Mouse (Mus musculus) stomach, embryonic 15.5 days (tissue): ENCODE measurements at regions not wholly inside any gene's neighbourhood (a gene's known extent, or its start where the extent isn't known, plus 50 kb on each side); places are given as distances from the start of the nearest gene placed in this dataset.
"Not testable (repeated sequence)": the region's sequence is repeated elsewhere in the genome, so short reads cannot be mapped to it uniquely, and the experiment has no call there.

Source experiments
- ATAC-seq: fragments of 200-750 bp; cut with Nextera tagmentation; 2 replicates; pipeline ENCODE4 v1.8.0; 2017; ENCODE audit warnings: low read depth, moderate number of reproducible peaks, moderate TSS enrichment; ENCODE audit not compliant: insufficient read depth, low FRiP score
- H3K27ac ChIP-seq: fragments of 300-500 bp; sonication (generic); 2 replicates; pipeline ENCODE4 v1.5.1; 2015; ENCODE audit warnings: mild to moderate bottlenecking, inconsistent platforms
- H3K27me3 ChIP-seq: fragments of 300-500 bp; sonication (generic); replicated peaks from 2 replicates; pipeline ENCODE4 v1.6.1; 2015; ENCODE audit warnings: inconsistent platforms
- H3K36me3 ChIP-seq: fragments of 300-500 bp; sonication (generic); 2 replicates; pipeline ENCODE4 v1.6.1; 2015; ENCODE audit warnings: inconsistent platforms
- H3K4me1 ChIP-seq: fragments of 300-500 bp; sonication (generic); 2 replicates; pipeline ENCODE4 v1.6.1; 2015; ENCODE audit warnings: inconsistent platforms
- H3K4me2 ChIP-seq: fragments of 300-500 bp; sonication (generic); 2 replicates; pipeline ENCODE4 v1.6.1; 2015; ENCODE audit warnings: mild to moderate bottlenecking, inconsistent platforms
- H3K4me3 ChIP-seq: fragments of 300-500 bp; sonication (generic); replicated peaks from 2 replicates; pipeline ENCODE4 v1.5.1; 2015; ENCODE audit warnings: inconsistent platforms
- H3K9ac ChIP-seq: fragments of 300-500 bp; sonication (generic); 2 replicates; pipeline ENCODE4 v1.6.1; 2015; ENCODE audit warnings: inconsistent platforms
- H3K9me3 ChIP-seq: fragments of 300-500 bp; sonication (generic); 2 replicates; pipeline ENCODE4 v1.6.1; 2016; ENCODE audit warnings: inconsistent platforms
- WGBS: fragments of 180-500 bp; shearing (Covaris S2); methylation state at CpG from one replicate; pipeline ENCODE4 v1.1.7; 2015; 5-methylcytosine and 5-hydroxymethylcytosine counted together

- H3K36me3 ChIP-seq, result no peaks in the 10 kb centered on the region
- no peaks in the 10 kb centered on the region for H3K9me3 ChIP-seq
- H3K9ac ChIP-seq, result no peak overlapping the region
- H3K4me2 ChIP-seq, result no peak overlapping the region
- no peak overlapping the region for H3K4me3 ChIP-seq
- no peak overlapping the region for H3K27ac ChIP-seq
- no peaks in the 10 kb centered on the region for H3K4me1 ChIP-seq
- 50% methylated on average over 8 of the region's 8 CpGs for WGBS
- ATAC-seq, result no peak
- H3K27me3 ChIP-seq, result no peaks in the 10 kb centered on the region
Measured at GRCm38 (mm10) chr10:46071220-46071619, 493.6 kb downstream of the Hace1 start.

DNA sequence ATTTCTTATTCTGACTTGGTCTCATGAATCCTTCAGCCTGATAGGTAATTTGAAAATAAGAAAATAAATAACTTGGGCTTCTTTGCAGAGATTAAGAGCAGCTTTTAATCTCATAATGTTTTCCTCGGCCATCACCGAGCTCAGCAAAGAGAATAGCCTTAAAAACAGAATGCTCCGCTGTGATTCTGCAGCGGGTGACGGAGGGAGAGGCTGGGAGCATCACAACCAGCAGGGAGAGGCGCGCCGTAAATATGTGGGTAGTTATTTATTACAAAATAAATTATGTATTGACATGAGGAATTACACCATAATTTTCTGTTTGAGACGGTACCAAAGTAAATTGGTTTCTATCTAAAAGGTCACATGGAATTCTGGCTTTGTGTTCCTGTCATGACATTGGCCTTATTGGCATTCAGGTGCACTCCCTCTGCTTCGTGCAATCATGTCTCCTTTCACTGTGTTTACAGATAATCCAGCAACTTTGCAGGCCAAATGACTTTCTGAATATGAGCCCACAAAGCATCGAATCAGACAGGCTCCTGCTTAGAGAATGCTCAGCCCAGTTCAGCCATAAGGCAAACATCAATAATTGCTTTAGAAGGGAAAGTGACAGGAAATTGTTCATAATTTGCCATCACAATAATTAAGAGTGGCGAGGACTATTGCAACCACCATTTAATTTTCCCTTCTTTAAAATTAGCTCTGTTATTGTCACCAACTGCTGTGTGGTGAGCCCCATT lies 494.4 kb downstream of the Hace1 start:
- Histone ChIP-seq H3K4me2 (no peak overlapping the region), H3K27ac (no peak overlapping the region), H3K4me3 (no peak overlapping the region), H3K36me3 (no peaks in the 10 kb centered on the region), H3K4me1 (no peaks in the 10 kb centered on the region), H3K27me3 (no peaks in the 10 kb centered on the region), H3K9me3 (no peaks in the 10 kb centered on the region), H3K9ac (no peak overlapping the region)
- 69% methylated on average over 12 of the region's 12 CpGs for WGBS
- no peak for ATAC-seq

DNA sequence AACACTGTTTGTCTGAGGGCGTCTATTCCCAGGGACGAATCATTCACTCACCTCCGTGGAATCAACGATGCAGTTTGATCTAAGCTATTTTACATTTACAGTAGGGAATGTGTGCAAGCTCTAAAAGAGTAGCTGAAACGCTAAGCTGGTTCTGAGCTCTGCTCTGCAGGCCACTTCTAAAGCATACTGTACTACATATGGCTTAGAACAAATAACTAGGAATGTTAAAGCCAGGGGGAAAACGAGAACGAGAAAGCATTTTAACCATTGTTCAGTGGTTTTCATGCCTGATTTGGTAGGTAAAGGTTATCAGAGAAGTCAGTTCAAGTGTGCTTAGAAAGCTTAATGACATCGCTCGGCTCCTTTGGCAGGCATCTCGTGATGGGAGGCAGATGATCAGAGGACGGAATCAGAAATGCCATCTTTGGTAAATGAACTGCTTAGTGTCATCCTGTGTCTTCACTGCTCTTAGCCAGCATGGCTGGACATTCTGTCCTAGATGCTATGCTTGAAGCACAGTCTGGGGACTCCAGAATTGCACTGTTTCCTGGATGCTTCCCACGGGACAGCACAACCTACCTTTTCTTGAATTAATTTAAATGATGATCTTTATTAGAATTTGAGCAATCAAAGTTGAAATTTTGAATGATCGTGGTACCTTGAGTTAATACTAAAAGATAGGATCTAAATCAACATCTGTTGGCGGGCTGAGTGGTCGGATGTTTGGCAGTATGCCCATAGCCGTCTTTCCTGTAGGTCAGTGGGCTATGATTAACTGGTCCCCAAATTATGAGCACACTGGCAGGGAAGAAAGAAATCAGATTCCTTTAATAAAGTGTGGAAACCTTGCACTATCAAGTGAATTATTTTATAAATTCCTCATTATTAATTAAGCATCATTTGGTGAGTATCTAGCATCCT lies 495.2 kb downstream of the Hace1 start:
- H3K9ac ChIP-seq, result no peak overlapping the region
- H3K4me3 ChIP-seq, result no peak overlapping the region
- no peak overlapping the region for H3K4me2 ChIP-seq
- no peaks in the 10 kb centered on the region for H3K36me3 ChIP-seq
- WGBS, result 63% methylated on average over 16 of the region's 16 CpGs
- no peak for ATAC-seq
- H3K9me3 ChIP-seq, result no peaks in the 10 kb centered on the region
- no peak overlapping the region for H3K27ac ChIP-seq
- no peaks in the 10 kb centered on the region for H3K4me1 ChIP-seq
- H3K27me3 ChIP-seq, result no peaks in the 10 kb centered on the region

GRCm38 (mm10) chr10:46087766-46088165 lies 510.1 kb downstream of the Hace1 start:
- Histone ChIP-seq H3K27ac (no peak overlapping the region), H3K9ac (no peak overlapping the region), H3K4me2 (no peak overlapping the region), H3K4me3 (no peak overlapping the region), H3K27me3 (no peaks in the 10 kb centered on the region), H3K36me3 (no peaks in the 10 kb centered on the region), H3K9me3 (no peaks in the 10 kb centered on the region), H3K4me1 (no peaks in the 10 kb centered on the region)
- WGBS, result 23% methylated on average over 4 of the region's 4 CpGs
- no peak for ATAC-seq

DNA sequence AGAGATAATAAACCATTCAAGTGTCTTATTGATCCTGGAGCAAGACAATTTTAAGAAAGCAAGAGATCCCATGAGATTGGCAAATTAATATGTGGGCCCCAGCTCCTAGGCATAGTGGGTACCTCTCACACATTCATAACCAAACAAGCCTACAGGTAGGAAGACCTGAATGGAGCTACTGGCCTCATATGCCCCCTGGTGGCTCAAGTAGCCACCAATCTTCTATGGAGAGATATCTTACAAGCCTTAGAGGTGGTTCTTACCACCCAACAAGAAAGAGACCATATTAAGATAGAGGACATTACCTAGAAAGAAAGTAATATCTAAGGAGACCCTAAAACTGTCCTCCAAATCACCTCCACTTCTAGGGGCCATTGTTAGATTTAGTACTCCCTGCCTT lies 523.2 kb downstream of the Hace1 start:
- Histone ChIP-seq H3K9ac (no peak overlapping the region), H3K36me3 (no peaks in the 10 kb centered on the region), H3K4me2 (no peak overlapping the region), H3K4me1 (no peaks in the 10 kb centered on the region), H3K4me3 (no peak overlapping the region), H3K27me3 (no peaks in the 10 kb centered on the region), H3K27ac (no peak overlapping the region), H3K9me3 (no peaks in the 10 kb centered on the region)
- no peak for ATAC-seq

DNA sequence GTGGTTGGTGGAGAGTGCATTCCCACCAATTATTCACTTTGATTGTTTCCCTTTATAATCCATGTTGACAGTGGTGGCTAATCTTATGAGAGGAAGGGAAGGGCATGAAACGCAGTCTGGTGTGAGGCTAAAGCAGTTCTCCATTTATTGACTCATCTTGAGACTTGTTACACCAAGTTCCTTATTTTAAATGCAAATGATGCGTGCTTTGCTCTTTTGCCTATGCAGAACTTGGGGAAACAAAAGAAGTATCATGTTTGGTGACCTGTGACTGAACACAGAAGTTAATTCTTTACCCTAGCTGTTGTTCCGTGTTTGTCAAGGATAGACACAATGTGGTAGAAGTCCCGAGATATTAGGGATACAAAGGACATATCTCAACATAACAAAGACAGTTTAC lies 531.2 kb downstream of the Hace1 start:
- H3K4me1 ChIP-seq, result no peaks in the 10 kb centered on the region
- no peak for ATAC-seq
- H3K4me3 ChIP-seq, result no peak overlapping the region
- no peak overlapping the region for H3K9ac ChIP-seq
- H3K36me3 ChIP-seq, result no peaks in the 10 kb centered on the region
- H3K27me3 ChIP-seq, result no peaks in the 10 kb centered on the region
- no peak overlapping the region for H3K27ac ChIP-seq
- 74% methylated on average over 4 of the region's 4 CpGs for WGBS
- no peak overlapping the region for H3K4me2 ChIP-seq
- H3K9me3 ChIP-seq, result no peaks in the 10 kb centered on the region

- no peaks in the 10 kb centered on the region for H3K36me3 ChIP-seq
- H3K9ac ChIP-seq, result no peak overlapping the region
- ATAC-seq, result no peak
- WGBS, result 82% methylated on average over 5 of the region's 5 CpGs
- H3K27ac ChIP-seq, result no peak overlapping the region
- H3K9me3 ChIP-seq, result no peaks in the 10 kb centered on the region
- no peak overlapping the region for H3K4me3 ChIP-seq
- H3K27me3 ChIP-seq, result no peaks in the 10 kb centered on the region
- no peaks in the 10 kb centered on the region for H3K4me1 ChIP-seq
- H3K4me2 ChIP-seq, result no peak overlapping the region
Measured at GRCm38 (mm10) chr10:46114631-46115130, 537.1 kb downstream of the Hace1 start.

GRCm38 (mm10) chr10:46122409-46122808 lies 544.8 kb downstream of the Hace1 start:
- ATAC-seq, H3K27ac ChIP-seq, H3K27me3 ChIP-seq, H3K9me3 ChIP-seq, H3K9ac ChIP-seq, H3K4me3 ChIP-seq, H3K36me3 ChIP-seq, H3K4me2 ChIP-seq, H3K4me1 ChIP-seq: not testable (repeated sequence)
- 93% methylated on average over 2 of the region's 2 CpGs for WGBS

- H3K4me2 ChIP-seq, result no peak overlapping the region
- no peaks in the 10 kb centered on the region for H3K4me1 ChIP-seq
- no peaks in the 10 kb centered on the region for H3K27me3 ChIP-seq
- H3K9me3 ChIP-seq, result no peaks in the 10 kb centered on the region
- H3K4me3 ChIP-seq, result no peak overlapping the region
- H3K9ac ChIP-seq, result no peak overlapping the region
- no peak for ATAC-seq
- no peak overlapping the region for H3K27ac ChIP-seq
- no peaks in the 10 kb centered on the region for H3K36me3 ChIP-seq
Measured at GRCm38 (mm10) chr10:46123795-46124194, 546.2 kb downstream of the Hace1 start.

- no peak for ATAC-seq
- Histone ChIP-seq H3K27me3 (no peaks in the 10 kb centered on the region), H3K4me3 (no peak overlapping the region), H3K4me1 (no peaks in the 10 kb centered on the region), H3K36me3 (no peaks in the 10 kb centered on the region), H3K27ac (no peak overlapping the region), H3K4me2 (no peak overlapping the region), H3K9me3 (no peaks in the 10 kb centered on the region), H3K9ac (no peak overlapping the region)
- WGBS, result 75% methylated on average over 2 of the region's 2 CpGs
Measured at GRCm38 (mm10) chr10:46135120-46135748, 557.6 kb downstream of the Hace1 start.

DNA sequence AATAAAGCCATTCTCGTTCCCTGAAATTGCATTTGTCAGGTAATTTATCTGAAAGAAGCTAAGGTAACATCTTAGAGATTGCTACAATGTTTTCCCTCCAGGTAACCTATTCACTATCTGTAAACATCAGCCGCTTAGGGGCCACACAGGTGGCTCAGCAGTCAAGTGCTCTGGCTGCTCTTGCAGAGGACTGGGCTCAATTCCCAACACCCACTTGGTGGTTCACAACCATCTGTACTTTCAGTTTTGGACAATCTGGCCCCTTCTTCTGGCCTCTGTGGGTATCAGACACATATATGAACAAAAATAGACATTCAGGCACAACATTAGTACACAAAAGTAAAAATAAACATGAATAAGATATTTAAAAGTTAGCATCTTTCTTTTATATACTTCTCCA lies 596.4 kb downstream of the Hace1 start:
- no peak for ATAC-seq
- H3K9me3 ChIP-seq, result no peaks in the 10 kb centered on the region
- no peak overlapping the region for H3K4me2 ChIP-seq
- no peak overlapping the region for H3K27ac ChIP-seq
- WGBS, result 39% methylated on average over 2 of the region's 2 CpGs
- no peak overlapping the region for H3K9ac ChIP-seq
- H3K4me1 ChIP-seq, result no peaks in the 10 kb centered on the region
- no peaks in the 10 kb centered on the region for H3K27me3 ChIP-seq
- no peaks in the 10 kb centered on the region for H3K36me3 ChIP-seq
- H3K4me3 ChIP-seq, result no peak overlapping the region
